Mouse (Mus musculus) liver, adult (tissue): ENCODE data around the gene Lhfp.

Experiments
- GATA4 ChIP-seq: IDR thresholded peaks from 2 replicates; pipeline ENCODE4 v1.6.1; 2014; ENCODE audit warnings: mild to moderate bottlenecking, low read length; ENCODE audit not compliant: insufficient replicate concordance

The Lhfp gene

GRCm38 (mm10) chr3:53065267-53066094, 24.2 kb downstream of the Lhfp start:
- TF ChIP-seq GATA4, result no peak

GRCm38 (mm10) chr3:53066095-53066372, 24.7 kb downstream of the Lhfp start:
- no peak for TF ChIP-seq GATA4

GRCm38 (mm10) chr3:53068399-53068798, 27.1 kb downstream of the Lhfp start:
- no peak for TF ChIP-seq GATA4

- no peak for TF ChIP-seq GATA4
These were observed 32.9 kb downstream of the Lhfp start for GRCm38 (mm10) chr3:53074264-53074663.

- TF ChIP-seq GATA4, result no peak
These were observed 33.4 kb downstream of the Lhfp start for GRCm38 (mm10) chr3:53074761-53075160.

- TF ChIP-seq GATA4, result no peak
These were observed 39.0 kb downstream of the Lhfp start for GRCm38 (mm10) chr3:53080286-53080685.

GRCm38 (mm10) chr3:53080710-53081109, 39.4 kb downstream of the Lhfp start:
- TF ChIP-seq GATA4, result no peak

- no peak for TF ChIP-seq GATA4
These were observed 42.4 kb downstream of the Lhfp start for GRCm38 (mm10) chr3:53083717-53084116.

- no peak for TF ChIP-seq GATA4
These were observed 43.5 kb downstream of the Lhfp start for GRCm38 (mm10) chr3:53084806-53085205.

- TF ChIP-seq GATA4, result no peak
These were observed 45.3 kb downstream of the Lhfp start for GRCm38 (mm10) chr3:53086481-53087155.

- no peak for TF ChIP-seq GATA4
These were observed 46.0 kb downstream of the Lhfp start for GRCm38 (mm10) chr3:53087156-53087805.

GRCm38 (mm10) chr3:53089921-53090320, 48.6 kb downstream of the Lhfp start:
- no peak for TF ChIP-seq GATA4

GRCm38 (mm10) chr3:53100210-53100609, 58.9 kb downstream of the Lhfp start:
- TF ChIP-seq GATA4, result no peak

- no peak for TF ChIP-seq GATA4
These were observed 59.5 kb downstream of the Lhfp start for GRCm38 (mm10) chr3:53100803-53101202.

GRCm38 (mm10) chr3:53101711-53102110, 60.4 kb downstream of the Lhfp start:
- TF ChIP-seq GATA4, result no peak

GRCm38 (mm10) chr3:53102131-53102756, 60.9 kb downstream of the Lhfp start:
- no peak for TF ChIP-seq GATA4
